Mouse (Mus musculus) brown adipose tissue, adult 24 weeks (tissue): ENCODE data around the gene Insig2. TPM values are rescaled to one million over a fixed set of nuclear protein-coding genes. Genes with fewer than 3 reads are reported as not detected.

Experiments
- H3K27ac ChIP-seq: fragments of 200-500 bp; replicated peaks from 2 replicates; pipeline ENCODE4 v1.5.1; 2012; ENCODE audit warnings: low read depth, mild to moderate bottlenecking, low read length
- H3K4me1 ChIP-seq: fragments of 200-500 bp; 2 replicates; pipeline ENCODE4 v1.6.1; 2012; ENCODE audit warnings: low read length, mixed read lengths; ENCODE audit not compliant: control insufficient read depth, insufficient read depth, insufficient read length
- H3K4me3 ChIP-seq: fragments of 200-500 bp; 2 replicates; pipeline ENCODE4 v1.5.1; 2012; ENCODE audit warnings: low read depth, mild to moderate bottlenecking, low read length, moderate library complexity; ENCODE audit not compliant: insufficient read depth
- polyA plus RNA-seq: library from polyadenylated mRNA; stranded (reverse); fragments of >200 nt; gene quantifications from 2 replicates; pipeline ENCODE4 v1.2.4, GENCODE M21; 2012; ENCODE audit not compliant: missing spikeins, insufficient read depth, insufficient read length

Gene Insig2
- polyA plus RNA-seq, 1 experiment: 26.7 TPM

GRCm38 (mm10) chr1:121290340-121290739, 42.0 kb downstream of the Insig2 start:
- no peak overlapping the region for H3K27ac ChIP-seq
- H3K4me1 ChIP-seq: no peaks in the 10 kb centered on the region
- H3K4me3 ChIP-seq: no peak overlapping the region

GRCm38 (mm10) chr1:121284197-121284596, 48.2 kb downstream of the Insig2 start:
- H3K27ac ChIP-seq: no peak overlapping the region
- H3K4me1 ChIP-seq: 0 out of 2 replicates have a peak, but pooled peaks cover 2% of the 10 kb centered on the region
- H3K4me3 ChIP-seq: no peak overlapping the region

DNA sequence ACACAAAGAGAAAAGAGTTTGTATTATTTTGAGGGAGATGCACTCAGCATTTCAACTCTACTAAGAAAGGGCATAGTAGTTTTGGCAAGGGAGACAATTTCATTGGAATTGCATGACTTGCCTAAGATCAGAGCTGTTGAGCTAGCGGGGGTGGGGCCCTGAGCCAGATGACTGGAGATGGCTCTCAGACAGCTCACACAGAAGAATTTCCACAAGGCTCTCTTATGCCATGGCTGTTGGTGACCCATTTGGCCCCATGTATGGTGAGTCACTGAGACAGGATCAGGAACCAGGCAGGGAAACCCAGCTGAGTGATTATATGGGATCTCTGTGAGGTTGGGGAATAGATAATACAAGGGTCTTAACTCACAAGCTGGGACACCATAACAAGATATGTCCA, 51.9 kb downstream of the Insig2 start:
- Histone ChIP-seq H3K4me1 (0 out of 2 replicates have a peak, but pooled peaks cover 2% of the 10 kb centered on the region), H3K27ac (no peak overlapping the region), H3K4me3 (no peak overlapping the region)

DNA sequence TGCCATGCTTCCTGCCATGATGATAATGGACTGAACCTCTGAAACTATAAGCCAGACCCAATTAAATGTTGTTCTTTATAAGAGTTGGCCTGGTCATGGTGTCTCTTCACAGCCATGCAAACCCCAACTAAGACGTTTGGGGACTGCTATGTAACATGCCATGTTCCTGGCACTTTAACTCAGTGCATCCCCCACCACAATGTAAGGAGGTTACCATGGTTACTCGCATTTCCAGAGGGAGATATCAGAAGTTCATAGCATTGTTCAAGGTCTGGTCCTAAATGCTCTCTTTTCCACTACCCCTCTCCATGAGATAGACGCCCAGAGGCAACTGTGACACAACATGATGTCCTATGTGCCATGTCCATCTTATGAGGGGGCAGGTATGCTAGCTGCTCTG, 54.0 kb downstream of the Insig2 start:
- 0 out of 2 replicates have a peak, but pooled peaks cover 2% of the 10 kb centered on the region for H3K4me1 ChIP-seq
- no peak overlapping the region for H3K4me3 ChIP-seq
- no peak overlapping the region for H3K27ac ChIP-seq

GRCm38 (mm10) chr1:121277466-121277865, 54.9 kb downstream of the Insig2 start:
- Histone ChIP-seq H3K4me3 (no peak overlapping the region), H3K27ac (no peak overlapping the region), H3K4me1 (0 out of 2 replicates have a peak, but pooled peaks cover 2% of the 10 kb centered on the region)

GRCm38 (mm10) chr1:121275961-121276506, 56.4 kb downstream of the Insig2 start:
- Histone ChIP-seq H3K4me3 (no peak overlapping the region), H3K4me1 (0 out of 2 replicates have a peak, but pooled peaks cover 2% of the 10 kb centered on the region), H3K27ac (no peak overlapping the region)

DNA sequence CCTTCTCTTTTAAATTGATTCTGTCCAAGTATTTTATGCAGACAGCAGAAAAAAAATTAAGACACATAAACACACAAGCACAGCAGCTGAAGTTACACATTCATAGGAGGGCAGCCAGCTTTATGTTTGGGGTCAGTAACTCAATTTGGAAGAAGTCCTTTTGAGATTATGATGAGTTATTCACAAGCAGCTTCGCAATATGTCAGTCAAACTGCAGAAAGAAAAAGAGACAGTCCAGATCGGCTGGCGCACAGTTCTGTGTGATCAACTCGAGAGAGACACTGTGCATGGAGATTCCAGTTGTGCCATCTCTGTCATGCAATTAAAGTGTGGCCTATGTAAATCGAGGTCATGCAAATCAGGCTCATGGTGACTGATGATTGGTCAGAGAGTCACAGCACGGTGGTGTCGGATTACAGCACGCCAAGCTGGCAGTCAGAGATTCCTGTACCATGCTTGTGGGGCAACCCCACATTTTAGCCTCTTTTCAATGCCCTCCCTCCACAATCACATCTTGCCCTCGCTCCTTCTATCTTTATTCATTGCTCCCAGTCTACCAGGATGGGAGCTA, 72.1 kb downstream of the Insig2 start:
- no peak overlapping the region for H3K27ac ChIP-seq
- no peak overlapping the region for H3K4me3 ChIP-seq
- H3K4me1 ChIP-seq: no peaks in the 10 kb centered on the region

Other genes with a start within 250 kb of the Insig2 start
- gene Ccdc93, start 98.5 kb upstream of the Insig2 start, polyA plus RNA-seq: 4.5 and 5.0 TPM in 2 replicates
- gene Htr5b, start 195.9 kb upstream of the Insig2 start, polyA plus RNA-seq: not detected in 2 replicates
- gene Ddx18, start 235.4 kb upstream of the Insig2 start, polyA plus RNA-seq: 12.2 and 13.6 TPM in 2 replicates